In the genomic region with DNA sequence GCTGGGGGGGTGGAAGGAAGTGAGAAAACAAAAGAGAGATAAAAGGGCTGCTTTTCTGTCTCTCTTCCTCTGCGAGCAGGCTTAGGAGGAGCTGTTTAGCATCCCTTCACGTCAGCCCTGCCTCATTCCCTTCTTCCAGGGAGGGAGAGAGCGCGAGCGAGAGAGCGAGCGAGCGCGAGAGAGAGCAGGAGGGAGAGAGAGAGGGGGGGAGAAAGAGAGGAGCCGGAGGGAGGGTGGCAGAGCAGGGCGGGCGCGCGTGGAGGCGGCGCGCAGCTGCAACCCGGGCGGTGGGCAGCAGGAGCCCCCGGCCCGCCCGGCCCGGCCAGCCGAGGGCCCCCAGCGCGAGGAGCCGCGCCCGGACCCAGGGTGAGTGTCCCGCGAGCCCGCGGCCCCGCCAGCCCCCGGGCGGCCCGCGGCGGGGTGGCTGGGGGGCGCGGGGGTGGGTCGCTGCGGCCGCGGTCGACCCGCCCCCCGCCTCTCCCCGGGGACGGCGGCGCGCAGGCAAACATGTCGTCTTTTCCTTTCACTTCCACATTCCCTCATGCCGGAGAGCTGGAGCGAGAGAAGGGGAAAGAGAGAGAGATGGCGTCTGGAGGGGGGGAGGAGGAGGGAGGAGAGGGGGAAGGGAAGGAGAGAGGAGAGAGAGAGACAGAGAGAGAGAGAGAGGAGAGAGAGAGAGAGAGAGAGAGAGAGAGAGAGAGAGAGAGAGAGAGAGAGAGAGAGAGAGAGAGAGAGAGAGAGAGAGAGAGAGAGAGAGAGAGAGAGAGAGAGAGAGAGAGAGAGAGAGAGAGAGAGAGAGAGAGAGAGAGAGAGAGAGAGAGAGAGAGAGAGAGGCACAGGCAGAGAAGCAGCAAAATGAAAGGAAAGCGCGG, we compare ENCODE assay signal across 7 mouse cellular contexts. TPM values are rescaled to one million over a fixed set of nuclear protein-coding genes. Genes with fewer than 3 reads are reported as not detected.
A peak's percentile ranks its signal among the peaks of the same experiment; 100 is the strongest.
DNase-seq lines count a peak whose midpoint lies in the region; ATAC-seq lines count a peak whose summit lies in the region.

No protein-coding gene starts in this region.

- DNase-seq in CD8-positive naive resting alpha-beta T cell, adult 2 months (ENCODE audit: low read depth in 2 of 2, low spot score in 2 of 2), result peak; percentile 29 to 30
- peak; percentile 50 to 51 for DNase-seq in adrenal gland, adult 18-20 months (ENCODE audit: low spot score in 2 of 2)
- DNase-seq in layer of hippocampus, adult 9-11 months, result peak; percentile 50
- DNase-seq in lung, postnatal 10 days, result peak; percentile 69
- peak; percentile 74 to 76 for DNase-seq in right cerebral cortex, postnatal 10 days (ENCODE audit: low spot score in 2 of 2)

- no peaks in the 10 kb centered on the region for H3K9me3 ChIP-seq in embryonic facial prominence, embryonic 13.5 days
- H3K9me3 ChIP-seq in heart, embryonic 16.5 days (replicated peaks; ENCODE audit: control insufficient read depth, low read length), result no peaks in the 10 kb centered on the region

- ATAC-seq in embryonic facial prominence, embryonic 13.5 days (ENCODE audit: insufficient number of reproducible peaks, insufficient read depth, low FRiP score, low TSS enrichment, low read depth), result peak; percentile 52; the same call in 1 of the 2 replicates
- peak; percentile 25 for ATAC-seq in heart, embryonic 16.5 days (replicated peaks; ENCODE audit: extremely low read depth, insufficient read depth, low FRiP score)

- H3K27me3 ChIP-seq in embryonic facial prominence, embryonic 13.5 days, result no peaks in the 10 kb centered on the region
- no peaks in the 10 kb centered on the region for H3K27me3 ChIP-seq in heart, embryonic 16.5 days (ENCODE audit: control insufficient read depth, insufficient read depth, low read length)

- H3K4me2 ChIP-seq in embryonic facial prominence, embryonic 13.5 days, result peak overlapping the region; percentile 89
- H3K4me2 ChIP-seq in heart, embryonic 16.5 days (ENCODE audit: low read depth, low read length), result peak overlapping the region; percentile 100

- WGBS in embryonic facial prominence, embryonic 13.5 days, result 1% methylated on average over 39 of the region's 59 CpGs
- 0% methylated on average over 26 of the region's 59 CpGs for WGBS in heart, embryonic 16.5 days

- no peaks in the 10 kb centered on the region for H3K36me3 ChIP-seq in embryonic facial prominence, embryonic 13.5 days
- no peaks in the 10 kb centered on the region for H3K36me3 ChIP-seq in heart, embryonic 16.5 days (ENCODE audit: control insufficient read depth, insufficient read depth)

- peaks cover 37% of the 10 kb centered on the region for H3K4me1 ChIP-seq in embryonic facial prominence, embryonic 13.5 days
- H3K4me1 ChIP-seq in heart, embryonic 16.5 days (ENCODE audit: control insufficient read depth, insufficient read depth, low read length), result peaks cover 28% of the 10 kb centered on the region

- peak overlapping the region; percentile 82 for H3K4me3 ChIP-seq in embryonic facial prominence, embryonic 13.5 days
- H3K4me3 ChIP-seq in heart, embryonic 16.5 days (ENCODE audit: low read length), result peak overlapping the region; percentile 71

- peak overlapping the region; percentile 93 for H3K9ac ChIP-seq in embryonic facial prominence, embryonic 13.5 days
- peak overlapping the region; percentile 95 for H3K9ac ChIP-seq in heart, embryonic 16.5 days (ENCODE audit: low read length)

- H3K27ac ChIP-seq in embryonic facial prominence, embryonic 13.5 days, result peak overlapping the region; percentile 98
- H3K27ac ChIP-seq in heart, embryonic 16.5 days (ENCODE audit: low read length), result peak overlapping the region; percentile 97

RNA-seq across cellular contexts. Expression of gene Zfp710, which starts 1.7 kb away (rescaled TPM):
- total RNA-seq in adrenal gland, adult 18-20 months (2021), result 10 to 100 TPM; 13.8 to 14.3 TPM
- 20.1 and 21.9 TPM in 2 replicates for polyA plus RNA-seq in embryonic facial prominence, embryonic 13.5 days (2015; fragmentation: Nextera tagmentation; extraction: Ambion mirVana)
- polyA plus RNA-seq in heart, embryonic 16.5 days (2015; fragmentation: Nextera tagmentation; extraction: Ambion mirVana), result 12.4 and 12.6 TPM in 2 replicates

Comparison
In these comparisons a context has a peak if more than half of its experiments do, and no peak if none do; other contexts are left out.
1. Peak in every context shown above with its lines: DNase-seq, ATAC-seq, H3K4me3 ChIP-seq and H3K27ac ChIP-seq.